Mouse (Mus musculus): ENCODE data around the gene Zfp830. TPM values are rescaled to one million over a fixed set of nuclear protein-coding genes. Genes with fewer than 3 reads are reported as not detected.

Zfp830 gene
- 3.3 and 4.4 TPM in 2 replicates for polyA plus RNA-seq (2012; rRNA removed; ENCODE audit: low replicate concordance)

GRCm38 (mm10) chr11:82763742-82764437 is at the start of gene Zfp830, which contains the start of gene Cct6b:
TSS of gene Zfp830 (plus strand) at chr11:82764345.
TSS of gene Cct6b (minus strand) at chr11:82764321.

GRCm38 (mm10) chr11:82780983-82781903 is 17.1 kb downstream of the Zfp830 start, which contains the start of gene Lig3:
TSS of gene Lig3 (plus strand) at chr11:82781108.

Other genes starting within 250 kb of the Zfp830 start
- gene Cct6b, start within 50 bp of the Zfp830 start, polyA plus RNA-seq (2012; rRNA removed; ENCODE audit: low replicate concordance), result 0.16 and 0.33 TPM in 2 replicates
- gene Lig3, start 16.8 kb downstream of the Zfp830 start, polyA plus RNA-seq (2012; rRNA removed; ENCODE audit: low replicate concordance), result 12.5 and 18.0 TPM in 2 replicates
- gene Rffl, start 106.9 kb downstream of the Zfp830 start, polyA plus RNA-seq (2012; rRNA removed; ENCODE audit: low replicate concordance), result 12.6 and 19.4 TPM in 2 replicates
- 19.5 and 19.6 TPM in 2 replicates for gene Rad51d, start 126.3 kb downstream of the Zfp830 start, polyA plus RNA-seq (2012; rRNA removed; ENCODE audit: low replicate concordance)
- 2.0 and 2.5 TPM in 2 replicates for gene Fndc8, start 127.8 kb downstream of the Zfp830 start, polyA plus RNA-seq (2012; rRNA removed; ENCODE audit: low replicate concordance)
- 39.4 and 50.3 TPM in 2 replicates for gene Nle1, start 144.1 kb downstream of the Zfp830 start, polyA plus RNA-seq (2012; rRNA removed; ENCODE audit: low replicate concordance)
- 6.5 and 28.9 TPM in 2 replicates for gene Unc45b, start 146.2 kb downstream of the Zfp830 start, polyA plus RNA-seq (2012; rRNA removed; ENCODE audit: low replicate concordance)
- gene Slfn5, start 187.0 kb downstream of the Zfp830 start, polyA plus RNA-seq (2012; rRNA removed; ENCODE audit: low replicate concordance), result 12.2 and 27.0 TPM in 2 replicates
- gene Slfn9, start 227.5 kb downstream of the Zfp830 start, polyA plus RNA-seq (2012; rRNA removed; ENCODE audit: low replicate concordance), result 1.1 and 1.4 TPM in 2 replicates